Mouse (Mus musculus) spleen, embryonic (tissue): ENCODE data around the gene Swt1.
"Not testable (repeated sequence)": the region's sequence is repeated elsewhere in the genome, so short reads cannot be mapped to it uniquely, and the experiment has no call there.

Experiments
- CTCF ChIA-PET: fragments of 350-600 bp; sonication (Branson Sonifier 250); formaldehyde crosslinking; loops from one replicate; lab custom pipeline; 2022; lab: Charles Lee

The Swt1 gene

GRCm38 (mm10) chr1:151428263-151429221, at the start of gene Swt1, which contains the start of gene Trmt1l:
TSS of gene Swt1 (minus strand) at chr1:151428455.
TSS of gene Trmt1l (plus strand) at chr1:151428542.
- CTCF ChIA-PET = no interaction called here

DNA sequence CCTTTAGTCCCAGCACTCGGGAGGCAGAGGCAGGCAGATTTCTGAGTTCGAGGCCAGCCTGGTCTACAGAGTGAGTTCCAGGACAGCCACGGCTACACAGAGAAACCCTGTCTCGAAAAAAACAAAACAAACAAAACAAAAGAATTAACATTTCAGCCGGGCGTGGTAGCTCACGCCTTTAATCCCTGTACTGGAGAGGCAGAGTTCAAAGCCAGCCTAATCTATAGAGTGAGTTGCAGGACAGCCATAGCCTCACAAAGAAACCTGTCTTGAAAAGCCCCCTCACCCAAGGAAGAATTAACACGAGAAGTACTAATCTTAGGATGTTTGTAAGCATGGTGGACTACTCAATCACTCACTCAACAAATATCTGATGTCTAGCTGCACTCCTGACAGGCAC, 44.1 kb upstream of the Swt1 start:
- CTCF ChIA-PET = not testable (repeated sequence)

DNA sequence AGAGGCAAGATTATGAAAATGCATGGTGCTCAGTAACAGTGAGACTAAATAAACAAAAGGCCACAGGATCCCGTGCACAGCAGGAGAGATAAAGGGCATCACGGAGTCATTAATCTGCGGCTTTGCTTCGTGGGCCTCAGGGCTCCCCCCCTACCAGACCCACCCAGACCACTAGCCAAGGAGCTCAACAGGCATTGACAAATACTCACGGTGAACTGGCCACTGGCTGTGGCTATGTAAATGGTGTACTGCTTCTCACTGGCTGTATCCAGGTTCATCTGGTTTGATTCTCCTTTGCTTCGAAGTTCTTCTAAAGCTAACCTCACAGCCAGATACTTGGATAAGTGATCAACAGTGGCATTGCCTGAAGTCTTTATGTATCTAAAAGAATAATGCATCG, 43.2 kb upstream of the Swt1 start:
- CTCF ChIA-PET = no interaction called here

DNA sequence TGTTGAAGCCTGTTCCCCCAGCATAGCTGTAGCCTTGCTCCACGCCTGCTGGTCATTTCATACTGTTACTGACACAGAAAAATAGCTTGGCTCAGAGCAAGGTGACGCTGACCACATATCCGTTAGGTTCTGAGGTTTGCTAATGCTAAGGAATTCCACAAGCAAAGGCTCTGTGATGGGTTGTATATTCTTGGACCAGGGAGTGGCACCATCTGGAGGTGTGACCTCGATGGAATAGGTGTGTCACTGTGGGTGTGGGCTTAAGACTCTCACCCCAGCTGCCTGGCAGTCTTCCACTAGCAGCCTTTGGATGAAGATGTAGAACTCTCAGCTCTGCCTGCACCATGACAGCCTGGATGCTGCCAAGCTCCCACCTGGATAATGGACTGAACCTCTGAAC, 38.3 kb upstream of the Swt1 start:
- CTCF ChIA-PET = no interaction called here

- CTCF ChIA-PET = no interaction called here
Observed at GRCm38 (mm10) chr1:151464914-151465313, 36.7 kb upstream of the Swt1 start.

- CTCF ChIA-PET = interaction anchor here (0.6 kb wide), 1 partner anchor 320 kb away, joined by 6 read pairs; no protein-coding TSS in a partner anchor
Observed at GRCm38 (mm10) chr1:151461265-151461664, 33.0 kb upstream of the Swt1 start.

GRCm38 (mm10) chr1:151457087-151457486, 28.8 kb upstream of the Swt1 start:
- CTCF ChIA-PET = no interaction called here

GRCm38 (mm10) chr1:151451946-151452345, 23.7 kb upstream of the Swt1 start:
- CTCF ChIA-PET = no interaction called here

- CTCF ChIA-PET = interaction anchor here (0.7 kb wide), 2 partner anchors 12 to 40 kb away, joined by 5 to 8 read pairs; no protein-coding TSS in a partner anchor
Observed at GRCm38 (mm10) chr1:151450851-151451250, 22.6 kb upstream of the Swt1 start.

- CTCF ChIA-PET = interaction anchor here (0.7 kb wide), 1 partner anchor 41 kb away, joined by 5 read pairs; no protein-coding TSS in a partner anchor
Observed at GRCm38 (mm10) chr1:151449866-151450265, 21.6 kb upstream of the Swt1 start.

- CTCF ChIA-PET = no interaction called here
Observed at GRCm38 (mm10) chr1:151435431-151435830, 7.2 kb upstream of the Swt1 start.

GRCm38 (mm10) chr1:151429316-151429715, 1.1 kb upstream of the Swt1 start:
- CTCF ChIA-PET = no interaction called here

DNA sequence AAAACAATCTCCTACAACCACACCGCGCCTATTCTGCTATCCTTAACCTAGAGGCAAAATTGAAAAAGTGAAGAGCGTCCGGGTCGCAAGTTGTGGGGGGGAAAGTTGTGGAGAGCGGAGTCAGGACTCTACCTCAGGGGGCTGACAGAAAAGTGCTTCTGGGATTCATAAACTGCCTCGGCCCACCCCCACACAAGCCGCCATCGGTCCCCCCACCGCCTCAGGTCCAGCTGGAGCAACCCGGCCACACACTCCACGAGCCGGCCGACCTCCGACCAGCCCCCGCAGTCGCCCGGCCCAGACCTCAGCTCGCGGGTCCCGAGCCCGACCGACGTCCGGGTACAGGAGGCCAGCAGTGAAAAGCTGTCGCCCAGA, 380 bp downstream of the Swt1 start:
- CTCF ChIA-PET = no interaction called here

GRCm38 (mm10) chr1:151426947-151427600, 1.2 kb downstream of the Swt1 start:
- CTCF ChIA-PET = no interaction called here

DNA sequence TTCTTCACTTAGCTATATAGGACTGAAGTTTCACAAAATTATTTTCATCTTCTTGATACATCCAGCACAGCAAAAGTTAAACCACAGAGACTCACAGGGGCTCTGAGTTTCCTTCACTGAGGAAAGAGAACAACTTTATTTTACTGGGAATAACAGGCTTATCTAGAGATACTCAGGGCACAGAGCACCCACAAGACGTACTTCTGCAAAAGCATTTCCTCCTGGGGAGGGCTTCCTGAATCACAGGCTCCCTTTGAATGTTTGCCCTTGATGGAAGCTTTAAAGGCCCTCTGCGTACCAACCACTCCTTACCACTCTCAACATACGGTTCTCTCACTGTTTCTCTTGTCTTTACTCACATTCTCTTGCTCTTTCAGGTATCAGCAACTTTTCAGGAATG, 6.1 kb downstream of the Swt1 start:
- CTCF ChIA-PET = interaction anchor here (0.6 kb wide), 1 partner anchor 1987 kb away, joined by 3 read pairs; no protein-coding TSS in a partner anchor

- CTCF ChIA-PET = no interaction called here
Observed at GRCm38 (mm10) chr1:151409827-151410226, 18.4 kb downstream of the Swt1 start.

- CTCF ChIA-PET = no interaction called here
Observed at GRCm38 (mm10) chr1:151390029-151390428, 38.2 kb downstream of the Swt1 start.

DNA sequence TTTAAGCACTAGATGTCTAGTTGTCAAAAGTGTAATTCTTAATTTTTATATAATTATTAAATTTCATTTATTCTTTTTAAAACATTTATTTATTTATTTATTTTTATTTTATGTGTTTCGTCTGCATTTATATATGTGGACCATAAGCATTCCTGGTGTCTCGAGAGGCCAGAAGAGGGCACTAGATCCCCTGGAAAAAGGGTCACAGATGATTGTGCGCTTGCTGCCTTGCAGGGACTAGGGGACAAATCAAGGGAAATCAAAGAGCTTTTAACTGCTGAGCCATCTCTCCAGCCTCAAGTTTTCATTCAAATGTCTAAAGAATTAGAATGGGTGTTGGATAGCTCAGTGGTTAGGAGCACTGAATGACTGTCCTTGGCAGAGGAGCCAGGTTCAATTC, 50.9 kb downstream of the Swt1 start:
- CTCF ChIA-PET = no interaction called here

GRCm38 (mm10) chr1:151372823-151373222, 55.4 kb downstream of the Swt1 start:
- CTCF ChIA-PET = no interaction called here

DNA sequence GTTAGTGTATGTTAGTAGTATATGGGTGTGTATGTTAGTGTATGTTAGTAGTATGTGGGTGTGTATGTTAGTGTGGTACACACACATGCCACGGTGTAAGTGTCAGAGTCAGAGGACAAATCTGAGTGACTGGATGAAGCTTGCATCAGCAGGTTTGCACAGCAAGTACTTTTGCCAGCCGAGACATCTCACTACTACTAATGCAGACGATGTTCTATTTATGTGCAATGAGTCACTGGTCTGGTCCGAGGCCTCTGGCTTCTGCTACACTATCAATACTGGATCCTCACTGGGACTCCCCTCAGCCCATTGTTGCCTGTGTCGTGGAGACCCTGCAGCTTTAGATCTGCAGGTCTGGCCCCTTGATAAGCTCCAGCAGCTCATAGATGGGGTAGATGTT, 56.7 kb downstream of the Swt1 start:
- CTCF ChIA-PET = no interaction called here

GRCm38 (mm10) chr1:151370573-151370972, 57.7 kb downstream of the Swt1 start:
- CTCF ChIA-PET = no interaction called here

GRCm38 (mm10) chr1:151368444-151368843, 59.8 kb downstream of the Swt1 start:
- CTCF ChIA-PET = no interaction called here
